Mouse (Mus musculus): ENCODE results near the gene Eif4ebp2. TPM values are rescaled to one million over a fixed set of nuclear protein-coding genes. Genes with fewer than 3 reads are reported as not detected.
"Not testable (repeated sequence)": the region's sequence is repeated elsewhere in the genome, so short reads cannot be mapped to it uniquely, and the experiment has no call there.

Gene Eif4ebp2
- polyA plus RNA-seq, 1 experiment from 2014 or later: 74.4 TPM

GRCm38 (mm10) chr10:61453171-61453570 lies 710 bp upstream of the Eif4ebp2 start:
- WGBS: 66% methylated on average over 3 of the region's 3 CpGs
- not testable (repeated sequence) for H3K9ac ChIP-seq; H3K4me2 ChIP-seq (replicated peaks); ATAC-seq; H3K36me3 ChIP-seq; H3K27me3 ChIP-seq (replicated peaks); H3K4me3 ChIP-seq (replicated peaks); H3K27ac ChIP-seq; H3K9me3 ChIP-seq
- H3K4me1 ChIP-seq (replicated peaks): peaks cover 21% of the 10 kb centered on the region

GRCm38 (mm10) chr10:61451931-61452617 lies 387 bp downstream of the Eif4ebp2 start:
- H3K27ac ChIP-seq: peak overlapping the region; percentile 80
- under 1% methylated on average over 62 of the region's 62 CpGs for WGBS
- H3K4me3 ChIP-seq (replicated peaks): peak overlapping the region; percentile 97
- peak overlapping the region; percentile 77 for H3K4me2 ChIP-seq (replicated peaks)
- H3K9ac ChIP-seq: peak overlapping the region; percentile 96
- no peaks in the 10 kb centered on the region for H3K36me3 ChIP-seq
- no peaks in the 10 kb centered on the region for H3K27me3 ChIP-seq (replicated peaks)
- no peaks in the 10 kb centered on the region for H3K9me3 ChIP-seq
- peaks cover 25% of the 10 kb centered on the region for H3K4me1 ChIP-seq (replicated peaks)
- peak; percentile 55 for ATAC-seq

GRCm38 (mm10) chr10:61451463-61451930 lies 964 bp downstream of the Eif4ebp2 start:
- ATAC-seq: peak; percentile 21; the same call in 1 of the 2 replicates
- Histone ChIP-seq H3K9me3 (no peaks in the 10 kb centered on the region), H3K4me1 (replicated peaks) (peaks cover 25% of the 10 kb centered on the region), H3K27me3 (replicated peaks) (no peaks in the 10 kb centered on the region), H3K27ac (peak overlapping the region; percentile 80), H3K9ac (peak overlapping the region; percentile 96), H3K36me3 (no peaks in the 10 kb centered on the region), H3K4me3 (replicated peaks) (peak overlapping the region; percentile 97), H3K4me2 (replicated peaks) (peak overlapping the region; percentile 77)
- WGBS: 2% methylated on average over 8 of the region's 8 CpGs

GRCm38 (mm10) chr10:61448834-61449233 lies 3.6 kb downstream of the Eif4ebp2 start:
- ATAC-seq: no peak
- Histone ChIP-seq H3K4me1 (replicated peaks) (peaks cover 36% of the 10 kb centered on the region), H3K36me3 (no peaks in the 10 kb centered on the region), H3K27ac (no peak overlapping the region), H3K27me3 (replicated peaks) (no peaks in the 10 kb centered on the region), H3K4me2 (replicated peaks) (no peak overlapping the region), H3K9ac (no peak overlapping the region), H3K9me3 (no peaks in the 10 kb centered on the region), H3K4me3 (replicated peaks) (no peak overlapping the region)
- WGBS: 69% methylated on average over 3 of the region's 3 CpGs

- H3K36me3 ChIP-seq: no peaks in the 10 kb centered on the region
- peaks cover 42% of the 10 kb centered on the region for H3K4me1 ChIP-seq (replicated peaks)
- no peak overlapping the region for H3K4me2 ChIP-seq (replicated peaks)
- WGBS: 82% methylated on average over 10 of the region's 10 CpGs
- no peak overlapping the region for H3K4me3 ChIP-seq (replicated peaks)
- H3K27me3 ChIP-seq (replicated peaks): no peaks in the 10 kb centered on the region
- no peak overlapping the region for H3K9ac ChIP-seq
- no peaks in the 10 kb centered on the region for H3K9me3 ChIP-seq
- no peak overlapping the region for H3K27ac ChIP-seq
- no peak for ATAC-seq
Observed at GRCm38 (mm10) chr10:61447581-61448353, 4.7 kb downstream of the Eif4ebp2 start.

- H3K36me3 ChIP-seq: no peaks in the 10 kb centered on the region
- ATAC-seq: no peak
- 80% methylated on average over 3 of the region's 3 CpGs for WGBS
- H3K27me3 ChIP-seq (replicated peaks): no peaks in the 10 kb centered on the region
- no peaks in the 10 kb centered on the region for H3K9me3 ChIP-seq
- no peak overlapping the region for H3K9ac ChIP-seq
- H3K4me2 ChIP-seq (replicated peaks): no peak overlapping the region
- H3K4me1 ChIP-seq (replicated peaks): peaks cover 36% of the 10 kb centered on the region
- no peak overlapping the region for H3K4me3 ChIP-seq (replicated peaks)
- no peak overlapping the region for H3K27ac ChIP-seq
Observed at GRCm38 (mm10) chr10:61445016-61445415, 7.4 kb downstream of the Eif4ebp2 start.

- Histone ChIP-seq H3K36me3 (no peaks in the 10 kb centered on the region), H3K4me1 (replicated peaks) (peaks cover 27% of the 10 kb centered on the region), H3K4me2 (replicated peaks) (no peak overlapping the region), H3K4me3 (replicated peaks) (no peak overlapping the region), H3K27me3 (replicated peaks) (no peaks in the 10 kb centered on the region), H3K9ac (no peak overlapping the region), H3K27ac (no peak overlapping the region), H3K9me3 (no peaks in the 10 kb centered on the region)
- 52% methylated on average over 1 of the region's 1 CpGs for WGBS
- ATAC-seq: no peak
Observed at GRCm38 (mm10) chr10:61443876-61444275, 8.6 kb downstream of the Eif4ebp2 start.

GRCm38 (mm10) chr10:61443456-61443855 lies 9.0 kb downstream of the Eif4ebp2 start:
- H3K4me1 ChIP-seq (replicated peaks): peaks cover 24% of the 10 kb centered on the region
- 51% methylated on average over 6 of the region's 6 CpGs for WGBS

GRCm38 (mm10) chr10:61440202-61440800 lies 12.2 kb downstream of the Eif4ebp2 start:
- Histone ChIP-seq H3K36me3 (no peaks in the 10 kb centered on the region), H3K27me3 (replicated peaks) (no peaks in the 10 kb centered on the region), H3K9ac (no peak overlapping the region), H3K27ac (no peak overlapping the region), H3K4me1 (replicated peaks) (peaks cover 15% of the 10 kb centered on the region), H3K9me3 (no peaks in the 10 kb centered on the region), H3K4me3 (replicated peaks) (no peak overlapping the region), H3K4me2 (replicated peaks) (no peak overlapping the region)
- peak; percentile 77 for ATAC-seq
- 88% methylated on average over 7 of the region's 7 CpGs for WGBS

More at GRCm38 (mm10) chr10:61443456-61443855, 9.0 kb downstream of the Eif4ebp2 start:
- Histone ChIP-seq H3K4me2 (replicated peaks) (no peak overlapping the region), H3K9me3 (no peaks in the 10 kb centered on the region), H3K4me3 (replicated peaks) (no peak overlapping the region), H3K9ac (no peak overlapping the region), H3K27me3 (replicated peaks) (no peaks in the 10 kb centered on the region), H3K36me3 (no peaks in the 10 kb centered on the region), H3K27ac (no peak overlapping the region)
- ATAC-seq: no peak

- Histone ChIP-seq H3K9me3 (no peaks in the 10 kb centered on the region), H3K27ac (no peak overlapping the region), H3K4me1 (replicated peaks) (no peaks in the 10 kb centered on the region), H3K4me3 (replicated peaks) (no peak overlapping the region), H3K36me3 (peaks cover 42% of the 10 kb centered on the region), H3K4me2 (replicated peaks) (no peak overlapping the region), H3K27me3 (replicated peaks) (no peaks in the 10 kb centered on the region), H3K9ac (no peak overlapping the region)
- WGBS: 83% methylated on average over 9 of the region's 9 CpGs
- no peak for ATAC-seq
Observed at GRCm38 (mm10) chr10:61431375-61431774, 21.1 kb downstream of the Eif4ebp2 start.

- no peak overlapping the region for H3K9ac ChIP-seq
- 92% methylated on average over 5 of the region's 5 CpGs for WGBS
- H3K27ac ChIP-seq: no peak overlapping the region
- no peaks in the 10 kb centered on the region for H3K9me3 ChIP-seq
- no peaks in the 10 kb centered on the region for H3K27me3 ChIP-seq (replicated peaks)
- no peak for ATAC-seq
- no peak overlapping the region for H3K4me2 ChIP-seq (replicated peaks)
- H3K4me1 ChIP-seq (replicated peaks): peaks cover 7% of the 10 kb centered on the region; the same call in 1 of the 2 replicates
- H3K36me3 ChIP-seq: peaks cover 33% of the 10 kb centered on the region
- H3K4me3 ChIP-seq (replicated peaks): no peak overlapping the region
Observed at GRCm38 (mm10) chr10:61429043-61429442, 23.4 kb downstream of the Eif4ebp2 start.

GRCm38 (mm10) chr10:61428416-61428815 lies 24.0 kb downstream of the Eif4ebp2 start:
- no peak overlapping the region for H3K4me2 ChIP-seq (replicated peaks)
- no peaks in the 10 kb centered on the region for H3K9me3 ChIP-seq
- no peak overlapping the region for H3K4me3 ChIP-seq (replicated peaks)
- H3K9ac ChIP-seq: no peak overlapping the region
- WGBS: 69% methylated on average over 4 of the region's 4 CpGs
- no peaks in the 10 kb centered on the region for H3K27me3 ChIP-seq (replicated peaks)
- ATAC-seq: no peak
- peaks cover 27% of the 10 kb centered on the region for H3K36me3 ChIP-seq
- peaks cover 7% of the 10 kb centered on the region; the same call in 1 of the 2 replicates for H3K4me1 ChIP-seq (replicated peaks)
- H3K27ac ChIP-seq: no peak overlapping the region

Data from intestine, embryonic 15.5 days (tissue).